Mouse (Mus musculus) regulatory T cell (primary cell): ENCODE results near the gene Snrpd3.
"Not testable (repeated sequence)": the region's sequence is repeated elsewhere in the genome, so short reads cannot be mapped to it uniquely, and the experiment has no call there.

Source experiments
- in situ Hi-C: fragments of 300-600 bp; cut with MboI, MseI; formaldehyde crosslinking; loops from one replicate; pipeline ENCODE4 v1.15.1; 2025; ENCODE audit warnings: high pct_unique_total_duplicates

Gene Snrpd3

GRCm38 (mm10) chr10:75565906-75566305 lies 48.6 kb downstream of the Snrpd3 start:
- in situ Hi-C loops: no loop called here

- in situ Hi-C loops: no loop called here
Observed at GRCm38 (mm10) chr10:75566321-75566720, 49.0 kb downstream of the Snrpd3 start.

- in situ Hi-C loops: not testable (repeated sequence)
Observed at GRCm38 (mm10) chr10:75566765-75567164, 49.4 kb downstream of the Snrpd3 start.

- in situ Hi-C loops: no loop called here
Observed at GRCm38 (mm10) chr10:75568029-75568428, 50.7 kb downstream of the Snrpd3 start.

DNA sequence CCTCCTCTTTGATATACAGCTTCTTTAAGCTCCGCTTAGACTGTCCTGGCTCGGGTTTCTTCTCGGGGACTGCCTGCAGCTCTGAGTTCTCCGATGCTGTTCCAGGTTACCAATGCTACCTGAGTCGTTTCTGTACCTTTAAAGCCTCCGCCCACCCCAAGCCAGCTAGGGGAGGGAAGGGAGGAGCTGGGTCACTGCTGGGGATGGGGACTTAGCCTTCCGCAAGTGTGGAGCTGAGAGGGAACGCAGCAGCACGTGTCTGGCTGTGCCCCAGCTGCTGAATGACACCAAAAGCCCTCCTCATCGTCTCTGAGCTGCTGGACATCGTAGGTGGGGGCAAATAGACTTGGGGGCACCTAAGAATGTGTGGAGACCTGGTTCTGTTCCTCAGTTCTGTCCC lies 51.1 kb downstream of the Snrpd3 start:
- in situ Hi-C loops: no loop called here

GRCm38 (mm10) chr10:75568851-75569250 lies 51.5 kb downstream of the Snrpd3 start:
- in situ Hi-C loops: no loop called here

DNA sequence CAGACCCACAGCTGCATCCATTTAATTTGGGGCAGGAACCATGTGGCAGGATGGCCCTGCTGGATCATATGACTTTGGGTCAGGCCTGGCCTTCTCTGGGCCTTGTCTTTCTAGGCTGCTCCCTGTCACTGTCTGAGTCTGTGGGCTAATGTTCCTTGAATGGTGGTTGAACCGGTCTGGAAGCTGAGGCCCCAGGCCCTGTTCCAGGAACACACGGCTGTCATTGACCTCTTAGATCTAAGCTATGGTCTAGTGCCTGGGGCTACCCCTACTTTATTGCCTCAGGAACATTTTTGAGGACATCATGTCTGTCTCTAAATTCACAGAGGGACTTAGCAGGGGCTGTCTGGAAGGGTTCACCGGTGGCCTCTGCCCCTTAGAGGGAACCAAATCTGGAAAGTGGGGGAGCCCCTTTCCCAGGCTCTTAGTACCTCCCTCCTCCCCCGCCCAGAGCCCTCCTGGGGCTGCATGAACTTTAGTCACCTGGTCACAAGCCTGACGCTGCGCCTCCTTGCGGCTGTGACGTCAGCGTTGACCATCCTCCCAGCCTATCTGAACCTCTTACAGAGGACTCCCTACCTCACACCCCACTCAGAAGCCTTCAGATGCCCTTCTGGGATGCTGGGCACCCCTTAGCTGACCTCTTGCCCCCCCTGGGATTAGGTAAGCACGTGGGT lies 53.8 kb downstream of the Snrpd3 start:
- in situ Hi-C loops: no loop called here

- in situ Hi-C loops: no loop called here
Observed at GRCm38 (mm10) chr10:75571937-75572336, 54.6 kb downstream of the Snrpd3 start.

GRCm38 (mm10) chr10:75573181-75573580 lies 55.8 kb downstream of the Snrpd3 start:
- in situ Hi-C loops: no loop called here

DNA sequence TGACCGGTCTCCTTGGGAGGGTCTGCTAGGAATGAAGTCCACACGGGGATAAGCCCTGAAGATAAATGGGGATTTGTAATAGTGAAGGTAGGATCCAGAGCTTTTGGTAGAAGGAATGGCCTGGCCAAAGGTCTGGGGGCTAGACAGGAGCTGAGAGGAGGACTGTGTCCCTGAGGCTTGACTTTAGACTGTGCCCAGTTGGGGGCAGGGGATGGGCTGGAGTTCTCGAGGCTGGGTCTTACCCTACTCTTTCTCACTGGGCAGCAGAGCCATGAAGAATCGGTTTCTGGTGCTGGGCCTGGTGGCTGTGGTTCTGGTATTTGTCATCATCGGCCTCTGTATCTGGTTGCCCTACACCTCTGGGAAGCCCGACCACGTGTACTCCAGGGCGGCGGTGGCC lies 56.6 kb downstream of the Snrpd3 start:
- in situ Hi-C loops: no loop called here

DNA sequence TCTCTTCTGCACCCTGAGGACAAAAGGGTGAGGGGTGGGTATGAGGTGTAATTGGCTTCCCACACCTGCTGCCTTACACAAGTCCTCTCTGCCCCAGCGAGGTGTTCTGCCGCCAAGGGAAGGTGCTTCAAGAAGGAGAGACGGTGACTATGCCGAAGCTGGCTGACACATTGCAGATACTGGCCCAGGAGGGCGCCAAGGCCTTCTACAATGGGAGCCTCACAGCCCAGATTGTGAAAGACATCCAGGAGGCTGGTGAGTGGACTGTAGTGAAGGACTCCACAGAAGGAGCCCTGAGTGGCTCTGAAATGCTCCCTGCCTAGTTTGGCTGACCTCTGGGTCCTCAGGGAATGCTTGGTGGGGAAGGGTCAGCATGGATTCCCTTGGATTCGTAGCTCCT lies 61.8 kb downstream of the Snrpd3 start:
- in situ Hi-C loops: no loop called here

DNA sequence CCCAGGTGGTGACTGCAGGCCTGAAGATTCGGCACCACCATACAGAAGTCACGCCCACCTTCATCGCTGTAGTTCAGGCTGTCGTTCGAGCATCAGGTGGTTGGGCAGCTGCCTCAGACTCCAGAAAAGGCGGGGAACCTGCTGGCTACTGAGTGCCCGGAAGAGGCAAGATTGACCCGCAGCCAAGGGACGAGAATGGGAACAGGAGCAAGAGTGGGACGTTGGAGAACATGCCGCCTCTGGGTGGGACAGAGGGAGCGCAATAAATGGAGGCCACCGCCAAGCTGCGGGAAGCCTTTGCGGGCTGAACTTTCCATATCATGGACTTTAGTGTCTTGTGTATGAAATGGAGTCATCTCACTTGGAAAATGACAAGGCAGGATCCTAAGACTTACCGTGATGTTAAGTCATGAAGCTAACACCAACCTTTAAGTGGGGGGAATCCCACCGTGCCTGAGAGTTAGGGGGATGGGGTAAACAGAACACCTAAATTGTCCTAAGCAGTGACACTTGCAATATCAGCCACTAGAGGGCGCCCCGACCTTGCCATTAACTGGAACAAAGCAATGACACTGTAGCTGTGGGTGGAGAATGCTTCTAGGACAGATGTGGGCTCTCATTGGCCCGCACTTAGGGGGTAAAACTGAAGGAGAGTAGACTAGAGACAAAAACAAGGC lies 68.7 kb downstream of the Snrpd3 start:
- in situ Hi-C loops: loop anchor here (5.0 kb wide), 2 partner anchors 46 to 271 kb away; no protein-coding TSS in a partner anchor

DNA sequence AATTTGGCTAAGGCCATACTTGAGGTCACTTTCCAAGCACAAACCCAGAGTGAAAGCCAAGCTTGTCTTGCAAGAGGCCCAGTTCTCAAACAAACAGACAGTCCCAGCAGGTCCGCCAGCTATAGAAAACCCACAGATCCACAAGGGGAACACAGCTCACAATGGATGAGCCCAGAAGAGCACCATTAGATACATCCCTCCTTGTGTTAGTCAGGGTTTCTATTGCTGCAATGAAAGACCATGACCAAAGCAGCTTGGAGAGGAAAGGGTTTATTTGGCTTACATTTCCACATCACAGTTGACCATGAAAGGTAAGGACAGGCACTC lies 69.2 kb downstream of the Snrpd3 start:
- in situ Hi-C loops: loop anchor here (5.0 kb wide), 2 partner anchors 46 to 271 kb away; no protein-coding TSS in a partner anchor
